Mouse (Mus musculus) gastrocnemius, adult 18-20 months (tissue): ENCODE data around the gene Zfp354c. TPM values are rescaled to one million over a fixed set of nuclear protein-coding genes. Genes with fewer than 3 reads are reported as not detected.

Source experiments
- total RNA-seq, 2 experiments: library from RNA; stranded (reverse); gene quantifications; 2 replicates each; pipeline ENCODE4 v1.2.3; 2021

The Zfp354c gene
- total RNA-seq, 2 experiments from 2014 or later = 3.6 to 4.6 TPM

Other genes starting within 250 kb of the Zfp354c start
- 1 to 10 TPM; 4.8 to 5.6 TPM for gene Adamts2, start 225.6 kb downstream of the Zfp354c start, total RNA-seq
- gene Zfp879, start 13.8 kb upstream of the Zfp354c start, total RNA-seq = 1 to 10 TPM; 2.0 to 2.4 TPM
- gene Grm6, start 23.0 kb upstream of the Zfp354c start, total RNA-seq = not detected
- gene Zfp454, start 59.9 kb upstream of the Zfp354c start, total RNA-seq = 1 to 10 TPM; 2.1 to 2.2 TPM
- gene Zfp2, start 88.4 kb upstream of the Zfp354c start, total RNA-seq = 1 to 10 TPM; 5.0 to 5.2 TPM
- gene Zfp354b, start 103.9 kb upstream of the Zfp354c start, total RNA-seq = 1 to 10 TPM; 1.9 to 2.4 TPM
- gene 4933414I15Rik, start 116.0 kb upstream of the Zfp354c start, total RNA-seq = not detected
- not detected for gene Prop1, start 126.0 kb upstream of the Zfp354c start, total RNA-seq
- not detected for gene Olfr1378, start 138.8 kb upstream of the Zfp354c start, total RNA-seq
- gene Olfr1377, start 154.2 kb upstream of the Zfp354c start, total RNA-seq = not detected
- not detected for gene Olfr51, start 175.9 kb upstream of the Zfp354c start, total RNA-seq
- gene Olfr54, start 186.5 kb upstream of the Zfp354c start, total RNA-seq = not detected
- gene Olfr1375, start 220.4 kb upstream of the Zfp354c start, total RNA-seq = not detected
- gene Zfp354a, start 231.5 kb upstream of the Zfp354c start, total RNA-seq = 1 to 10 TPM; 2.8 to 3.2 TPM